Mouse (Mus musculus) c-Kit-negative CD71-positive TER-119-positive erythroid progenitor cells, embryonic 14.5 days (primary cell): ENCODE data around the gene Gabrr3.

Experiments used
- DNase-seq: peaks from one replicate; pipeline ENCODE4 v3.0.0-alpha.2; 2013; ENCODE audit warnings: low read depth, low spot score

The Gabrr3 gene

GRCm38 (mm10) chr16:59469846-59470245 is 62.7 kb downstream of the Gabrr3 start:
- no peak for DNase-seq

GRCm38 (mm10) chr16:59471637-59472278 is 64.6 kb downstream of the Gabrr3 start, which contains the start of gene Riox2:
Gene Riox2 (plus strand): TSS chr16:59471775.
- DNase-seq = peak; percentile 69

- DNase-seq = peak; percentile 5
Measured at GRCm38 (mm10) chr16:59472546-59472945, 65.4 kb downstream of the Gabrr3 start.

GRCm38 (mm10) chr16:59474788-59475187 is 67.7 kb downstream of the Gabrr3 start:
- no peak for DNase-seq

- DNase-seq = no peak
Measured at GRCm38 (mm10) chr16:59477955-59478354, 70.8 kb downstream of the Gabrr3 start.

- DNase-seq = no peak
Measured at GRCm38 (mm10) chr16:59487239-59487638, 80.1 kb downstream of the Gabrr3 start.

GRCm38 (mm10) chr16:59487975-59488548 is 80.9 kb downstream of the Gabrr3 start:
- DNase-seq = no peak

GRCm38 (mm10) chr16:59493199-59493598 is 86.1 kb downstream of the Gabrr3 start:
- no peak for DNase-seq

GRCm38 (mm10) chr16:59497947-59498346 is 90.8 kb downstream of the Gabrr3 start:
- DNase-seq = no peak

- DNase-seq = no peak
Measured at GRCm38 (mm10) chr16:59499180-59499579, 92.0 kb downstream of the Gabrr3 start.

GRCm38 (mm10) chr16:59509830-59510229 is 102.7 kb downstream of the Gabrr3 start:
- no peak for DNase-seq
